Mouse (Mus musculus): ENCODE results near the gene Gatad2b. TPM values are rescaled to one million over a fixed set of nuclear protein-coding genes. Genes with fewer than 3 reads are reported as not detected.
A peak's percentile ranks its signal among the peaks of the same experiment; 100 is the strongest.

Gatad2b gene
- polyA plus RNA-seq, 1 experiment = 17.5 TPM

- WGBS = 2% methylated on average over 40 of the region's 40 CpGs
- TF ChIP-seq CTCF (IDR thresholded peaks at IDR 0.05; ENCODE audit: control insufficient read depth, insufficient read depth, low read length) (no peak), POLR2A (IDR thresholded peaks at IDR 0.05; ENCODE audit: borderline replicate concordance, control insufficient read depth, low read depth, low read length) (peak; percentile 78; the same call in 1 of the 2 replicates)
- peak within 1 kb of the TSS; percentile 84 for H3K4me3 ChIP-seq (replicated peaks; ENCODE audit: control insufficient read depth, low read depth, low read length)
- H3K4me1 ChIP-seq (ENCODE audit: control insufficient read depth, insufficient read depth, low read length) = peaks cover 3% of the 10 kb centered on the region; the same call in 1 of the 2 replicates
- peak within 1 kb of the TSS; percentile 79 for H3K27ac ChIP-seq (ENCODE audit: control insufficient read depth, insufficient read depth, low read depth, low read length, poor library complexity)
Observed at GRCm38 (mm10) chr3:90253653-90254418, 39.1 kb upstream of the Gatad2b start, which contains the start of gene Crtc2. Gene Crtc2 (plus strand): TSS chr3:90254163.

- H3K4me1 ChIP-seq (ENCODE audit: control insufficient read depth, insufficient read depth, low read length) = peaks cover 3% of the 10 kb centered on the region; the same call in 1 of the 2 replicates
- no peak for TF ChIP-seq CTCF (IDR thresholded peaks at IDR 0.05; ENCODE audit: control insufficient read depth, insufficient read depth, low read length)
- H3K4me3 ChIP-seq (replicated peaks; ENCODE audit: control insufficient read depth, low read depth, low read length) = peak overlapping the region; percentile 84
- WGBS = under 1% methylated on average over 41 of the region's 41 CpGs
- H3K27ac ChIP-seq (ENCODE audit: control insufficient read depth, insufficient read depth, low read depth, low read length, poor library complexity) = peak overlapping the region; percentile 79
Observed at GRCm38 (mm10) chr3:90254419-90255193, 38.4 kb upstream of the Gatad2b start.

GRCm38 (mm10) chr3:90255194-90255565, 37.8 kb upstream of the Gatad2b start:
- H3K4me3 ChIP-seq (replicated peaks; ENCODE audit: control insufficient read depth, low read depth, low read length) = peak overlapping the region; percentile 84
- H3K27ac ChIP-seq (ENCODE audit: control insufficient read depth, insufficient read depth, low read depth, low read length, poor library complexity) = peak overlapping the region; percentile 79; the same call in 1 of the 2 replicates
- WGBS = 1% methylated on average over 2 of the region's 2 CpGs
- no peak for TF ChIP-seq CTCF (IDR thresholded peaks at IDR 0.05; ENCODE audit: control insufficient read depth, insufficient read depth, low read length)
- TF ChIP-seq POLR2A (IDR thresholded peaks at IDR 0.05; ENCODE audit: borderline replicate concordance, control insufficient read depth, low read depth, low read length) = no peak
- peaks cover 3% of the 10 kb centered on the region; the same call in 1 of the 2 replicates for H3K4me1 ChIP-seq (ENCODE audit: control insufficient read depth, insufficient read depth, low read length)

- no peak for TF ChIP-seq CTCF (IDR thresholded peaks at IDR 0.05; ENCODE audit: control insufficient read depth, insufficient read depth, low read length)
- no peak for TF ChIP-seq POLR2A (IDR thresholded peaks at IDR 0.05; ENCODE audit: borderline replicate concordance, control insufficient read depth, low read depth, low read length)
- no peak overlapping the region for H3K27ac ChIP-seq (ENCODE audit: control insufficient read depth, insufficient read depth, low read depth, low read length, poor library complexity)
- H3K4me1 ChIP-seq (ENCODE audit: control insufficient read depth, insufficient read depth, low read length) = peaks cover 3% of the 10 kb centered on the region; the same call in 1 of the 2 replicates
- no peak overlapping the region for H3K4me3 ChIP-seq (replicated peaks; ENCODE audit: control insufficient read depth, low read depth, low read length)
- WGBS = 89% methylated on average over 14 of the region's 14 CpGs
Observed at GRCm38 (mm10) chr3:90255784-90256353, 37.1 kb upstream of the Gatad2b start.

DNA sequence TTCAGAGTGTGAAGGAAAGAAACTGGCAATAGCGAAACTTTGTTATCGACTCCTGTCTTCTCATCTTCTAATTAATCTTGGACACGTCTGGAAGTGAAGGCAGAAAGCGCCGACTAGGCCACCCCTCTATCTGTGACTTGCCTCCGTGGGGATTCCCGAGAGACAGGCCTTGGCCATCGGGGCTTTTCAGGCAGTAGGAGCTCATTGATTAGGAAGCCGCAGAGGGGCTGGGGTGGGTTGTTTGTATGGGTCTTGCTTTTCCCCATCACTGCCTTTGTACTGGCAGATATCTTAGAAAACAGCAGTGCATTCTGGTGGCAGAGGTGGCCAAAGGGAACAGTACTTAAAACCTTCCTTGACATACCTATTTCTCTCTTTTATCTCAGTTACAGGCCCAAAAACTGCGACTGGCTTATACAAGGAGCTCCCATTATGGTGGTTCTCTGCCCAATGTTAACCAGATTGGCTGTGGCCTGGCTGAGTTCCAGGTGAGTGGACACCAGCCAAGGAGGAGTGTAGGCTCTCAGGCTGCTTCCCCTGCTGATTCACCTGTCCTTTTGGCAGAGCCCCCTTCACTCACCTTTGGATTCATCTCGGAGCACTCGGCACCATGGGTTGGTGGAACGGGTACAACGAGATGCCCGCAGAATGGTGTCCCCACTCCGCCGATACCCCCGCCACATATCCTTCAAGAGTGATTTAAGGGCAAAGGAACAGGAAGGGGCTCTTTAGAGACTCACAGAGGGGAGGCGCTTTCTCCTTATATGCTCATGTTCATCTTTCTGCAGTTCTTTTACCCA, 36.0 kb upstream of the Gatad2b start:
- Histone ChIP-seq H3K4me1 (ENCODE audit: control insufficient read depth, insufficient read depth, low read length) (peaks cover 3% of the 10 kb centered on the region; the same call in 1 of the 2 replicates), H3K4me3 (replicated peaks; ENCODE audit: control insufficient read depth, low read depth, low read length) (no peak overlapping the region), H3K27ac (ENCODE audit: control insufficient read depth, insufficient read depth, low read depth, low read length, poor library complexity) (no peak overlapping the region)
- TF ChIP-seq POLR2A (IDR thresholded peaks at IDR 0.05; ENCODE audit: borderline replicate concordance, control insufficient read depth, low read depth, low read length) (no peak), CTCF (IDR thresholded peaks at IDR 0.05; ENCODE audit: control insufficient read depth, insufficient read depth, low read length) (no peak)
- 90% methylated on average over 19 of the region's 19 CpGs for WGBS

DNA sequence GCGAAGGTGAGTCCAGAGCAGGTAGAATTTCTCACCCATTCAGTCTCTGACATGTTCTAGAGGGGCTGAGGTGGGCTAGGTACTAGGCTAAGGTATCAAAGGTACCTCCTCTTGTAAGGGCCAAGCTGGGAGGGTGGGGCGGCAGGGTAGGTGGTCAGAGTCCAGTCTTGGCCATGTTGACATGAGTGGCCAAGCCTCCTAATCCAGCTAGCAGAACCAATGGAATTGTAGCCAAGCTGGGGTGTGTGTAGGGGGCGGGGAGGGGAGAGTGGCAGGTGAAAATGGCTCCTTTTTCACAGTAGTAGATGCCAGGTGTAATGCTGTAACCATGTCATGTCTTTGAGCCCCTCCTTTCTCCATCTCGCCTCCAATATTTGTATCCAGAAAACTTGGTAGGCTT, 34.5 kb upstream of the Gatad2b start:
- WGBS = 78% methylated on average over 4 of the region's 4 CpGs
- Histone ChIP-seq H3K4me1 (ENCODE audit: control insufficient read depth, insufficient read depth, low read length) (peaks cover 3% of the 10 kb centered on the region; the same call in 1 of the 2 replicates), H3K27ac (ENCODE audit: control insufficient read depth, insufficient read depth, low read depth, low read length, poor library complexity) (no peak overlapping the region), H3K4me3 (replicated peaks; ENCODE audit: control insufficient read depth, low read depth, low read length) (no peak overlapping the region)
- no peak for TF ChIP-seq POLR2A (IDR thresholded peaks at IDR 0.05; ENCODE audit: borderline replicate concordance, control insufficient read depth, low read depth, low read length)
- TF ChIP-seq CTCF (IDR thresholded peaks at IDR 0.05; ENCODE audit: control insufficient read depth, insufficient read depth, low read length) = no peak

- 88% methylated on average over 5 of the region's 5 CpGs for WGBS
- Histone ChIP-seq H3K27ac (ENCODE audit: control insufficient read depth, insufficient read depth, low read depth, low read length, poor library complexity) (no peak overlapping the region), H3K4me1 (ENCODE audit: control insufficient read depth, insufficient read depth, low read length) (peaks cover 3% of the 10 kb centered on the region; the same call in 1 of the 2 replicates), H3K4me3 (replicated peaks; ENCODE audit: control insufficient read depth, low read depth, low read length) (no peak overlapping the region)
- no peak for TF ChIP-seq CTCF (IDR thresholded peaks at IDR 0.05; ENCODE audit: control insufficient read depth, insufficient read depth, low read length)
- TF ChIP-seq POLR2A (IDR thresholded peaks at IDR 0.05; ENCODE audit: borderline replicate concordance, control insufficient read depth, low read depth, low read length) = no peak
Observed at GRCm38 (mm10) chr3:90263121-90263771, 29.7 kb upstream of the Gatad2b start.

Measured in bone marrow, adult 2 months (tissue).